Mouse (Mus musculus) G1E-ER4 (cell line): Measurements from ENCODE around the gene Trim24. TPM values are rescaled to one million over a fixed set of nuclear protein-coding genes. Genes with fewer than 3 reads are reported as not detected.

ENCODE experiments used
- GATA1 ChIP-seq: IDR thresholded peaks from one replicate; pipeline ENCODE4 v1.8.0; 2012; ENCODE audit warnings: low read length, inconsistent platforms
- polyA plus RNA-seq: library from polyadenylated mRNA; stranded (reverse); fragments of >175 nt; gene quantifications from 2 replicates; pipeline ENCODE4 v1.2.3, GENCODE M21; 2012

Gene Trim24
- polyA plus RNA-seq, 1 experiment, result 12.4 TPM

- no peak for TF ChIP-seq GATA1
Measured at GRCm38 (mm10) chr6:37863961-37864730, 6.5 kb upstream of the Trim24 start.

- peak; percentile 7 for TF ChIP-seq GATA1
Measured at GRCm38 (mm10) chr6:37871137-37871851, 683 bp downstream of the Trim24 start.

- no peak for TF ChIP-seq GATA1
Measured at GRCm38 (mm10) chr6:37872861-37873260, 2.2 kb downstream of the Trim24 start.

- no peak for TF ChIP-seq GATA1
Measured at GRCm38 (mm10) chr6:37873731-37874130, 3.1 kb downstream of the Trim24 start.

GRCm38 (mm10) chr6:37878206-37878605 lies 7.6 kb downstream of the Trim24 start:
- TF ChIP-seq GATA1, result no peak

- TF ChIP-seq GATA1, result no peak
Measured at GRCm38 (mm10) chr6:37880586-37880985, 10.0 kb downstream of the Trim24 start.

GRCm38 (mm10) chr6:37893586-37893985 lies 23.0 kb downstream of the Trim24 start:
- TF ChIP-seq GATA1, result no peak

- no peak for TF ChIP-seq GATA1
Measured at GRCm38 (mm10) chr6:37895646-37896435, 25.2 kb downstream of the Trim24 start.

- no peak for TF ChIP-seq GATA1
Measured at GRCm38 (mm10) chr6:37900221-37900620, 29.6 kb downstream of the Trim24 start.

- TF ChIP-seq GATA1, result no peak
Measured at GRCm38 (mm10) chr6:37901791-37902190, 31.2 kb downstream of the Trim24 start.

- no peak for TF ChIP-seq GATA1
Measured at GRCm38 (mm10) chr6:37903810-37904209, 33.2 kb downstream of the Trim24 start.

- TF ChIP-seq GATA1, result no peak
Measured at GRCm38 (mm10) chr6:37913525-37913924, 42.9 kb downstream of the Trim24 start.

- no peak for TF ChIP-seq GATA1
Measured at GRCm38 (mm10) chr6:37925104-37925503, 54.5 kb downstream of the Trim24 start.

- TF ChIP-seq GATA1, result no peak
Measured at GRCm38 (mm10) chr6:37926751-37927150, 56.1 kb downstream of the Trim24 start.

- TF ChIP-seq GATA1, result no peak
Measured at GRCm38 (mm10) chr6:37936498-37936897, 65.9 kb downstream of the Trim24 start.

- no peak for TF ChIP-seq GATA1
Measured at GRCm38 (mm10) chr6:37951306-37951705, 80.7 kb downstream of the Trim24 start.

GRCm38 (mm10) chr6:37967386-37967785 lies 96.8 kb downstream of the Trim24 start:
- no peak for TF ChIP-seq GATA1
